Mouse (Mus musculus): ENCODE measurements around the gene Cstb. TPM values are rescaled to one million over a fixed set of nuclear protein-coding genes. Genes with fewer than 3 reads are reported as not detected.

The Cstb gene
- total and polyA plus RNA-seq, 3 experiments = 21.4 to 25.1 (median 23.0) TPM

GRCm38 (mm10) chr10:78462945-78463768 lies 37.7 kb downstream of the Cstb start:
- no peaks in the 10 kb centered on the region for H3K36me3 ChIP-seq (ENCODE audit: control insufficient read depth, insufficient read depth, low read length)
- WGBS = 87% methylated on average over 8 of the region's 8 CpGs
- intact Hi-C loops (cut with DNase I) = no loop called here
- H3K4me3 ChIP-seq = no peak overlapping the region; the same call in 1 of the 2 replicates
- H3K4me1 ChIP-seq (ENCODE audit: control insufficient read depth, insufficient read depth, low read length) = peaks cover 10% of the 10 kb centered on the region
- no peaks in the 10 kb centered on the region for H3K27me3 ChIP-seq (ENCODE audit: control insufficient read depth, insufficient read depth, low read length)
- H3K9ac ChIP-seq (ENCODE audit: low read depth, low read length) = no peak overlapping the region
- no peak for DNase-seq
- TF ChIP-seq EP300 (IDR thresholded peaks at IDR 0.05; ENCODE audit: insufficient read depth, low read depth, low read length) = no peak
- TF ChIP-seq POLR2A (IDR thresholded peaks at IDR 0.05; ENCODE audit: insufficient read depth, low read depth, low read length) = no peak
- no peak for TF ChIP-seq CTCF (IDR thresholded peaks at IDR 0.05)
- no peaks in the 10 kb centered on the region; the same call in 1 of the 2 replicates for H3K79me2 ChIP-seq (replicated peaks; ENCODE audit: control insufficient read depth, insufficient read depth, low read length)
- H3K27ac ChIP-seq = no peak overlapping the region

DNA sequence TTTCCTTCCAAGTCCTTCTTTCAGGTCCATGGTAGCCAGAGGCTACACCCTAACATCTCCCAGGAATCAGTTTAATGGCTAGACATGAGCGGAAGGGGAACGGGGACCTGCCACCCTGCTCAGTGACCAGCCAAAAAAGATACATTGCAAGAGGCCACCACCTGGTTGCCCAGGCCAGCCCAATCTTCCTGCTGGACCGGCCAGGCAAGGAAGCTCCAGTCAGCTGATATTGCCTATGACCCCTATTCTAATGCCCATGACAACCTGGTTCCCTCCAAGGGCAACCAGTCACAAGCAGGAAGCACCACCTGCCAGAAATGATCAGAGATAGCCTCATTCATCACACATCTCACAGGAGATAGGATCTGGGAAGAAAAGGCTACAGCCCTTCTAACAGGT lies 38.3 kb downstream of the Cstb start:
- H3K79me2 ChIP-seq (replicated peaks; ENCODE audit: control insufficient read depth, insufficient read depth, low read length) = no peaks in the 10 kb centered on the region; the same call in 1 of the 2 replicates
- DNase-seq = no peak
- intact Hi-C loops (cut with DNase I) = no loop called here
- H3K9ac ChIP-seq (ENCODE audit: low read depth, low read length) = no peak overlapping the region; the same call in 1 of the 2 replicates
- H3K4me3 ChIP-seq = peak overlapping the region; percentile 91
- no peaks in the 10 kb centered on the region for H3K36me3 ChIP-seq (ENCODE audit: control insufficient read depth, insufficient read depth, low read length)
- peaks cover 7% of the 10 kb centered on the region for H3K4me1 ChIP-seq (ENCODE audit: control insufficient read depth, insufficient read depth, low read length)
- H3K27ac ChIP-seq = no peak overlapping the region; the same call in 1 of the 2 replicates
- H3K27me3 ChIP-seq (ENCODE audit: control insufficient read depth, insufficient read depth, low read length) = no peaks in the 10 kb centered on the region
- TF ChIP-seq EP300 (IDR thresholded peaks at IDR 0.05; ENCODE audit: insufficient read depth, low read depth, low read length) (no peak), POLR2A (IDR thresholded peaks at IDR 0.05; ENCODE audit: insufficient read depth, low read depth, low read length) (no peak), CTCF (IDR thresholded peaks at IDR 0.05) (no peak)
- 69% methylated on average over 3 of the region's 3 CpGs for WGBS

GRCm38 (mm10) chr10:78464201-78464791 lies 38.8 kb downstream of the Cstb start:
- peak overlapping the region; percentile 84 for H3K27ac ChIP-seq
- TF ChIP-seq EP300 (IDR thresholded peaks at IDR 0.05; ENCODE audit: insufficient read depth, low read depth, low read length) (no peak), CTCF (IDR thresholded peaks at IDR 0.05) (no peak), POLR2A (IDR thresholded peaks at IDR 0.05; ENCODE audit: insufficient read depth, low read depth, low read length) (no peak)
- DNase-seq = no peak
- no peaks in the 10 kb centered on the region; the same call in 1 of the 2 replicates for H3K79me2 ChIP-seq (replicated peaks; ENCODE audit: control insufficient read depth, insufficient read depth, low read length)
- 3% methylated on average over 32 of the region's 32 CpGs for WGBS
- peaks cover 7% of the 10 kb centered on the region for H3K4me1 ChIP-seq (ENCODE audit: control insufficient read depth, insufficient read depth, low read length)
- H3K9ac ChIP-seq (ENCODE audit: low read depth, low read length) = peak overlapping the region; percentile 83
- H3K4me3 ChIP-seq = peak overlapping the region; percentile 91
- intact Hi-C loops (cut with DNase I) = no loop called here
- no peaks in the 10 kb centered on the region for H3K36me3 ChIP-seq (ENCODE audit: control insufficient read depth, insufficient read depth, low read length)
- H3K27me3 ChIP-seq (ENCODE audit: control insufficient read depth, insufficient read depth, low read length) = no peaks in the 10 kb centered on the region

- WGBS = 1% methylated on average over 35 of the region's 35 CpGs
- Histone ChIP-seq H3K36me3 (ENCODE audit: control insufficient read depth, insufficient read depth, low read length) (no peaks in the 10 kb centered on the region), H3K27me3 (ENCODE audit: control insufficient read depth, insufficient read depth, low read length) (no peaks in the 10 kb centered on the region), H3K27ac (peak within 1 kb of the TSS; percentile 84), H3K4me3 (peak within 1 kb of the TSS; percentile 91), H3K9ac (ENCODE audit: low read depth, low read length) (peak within 1 kb of the TSS; percentile 83), H3K4me1 (ENCODE audit: control insufficient read depth, insufficient read depth, low read length) (peaks cover 7% of the 10 kb centered on the region), H3K79me2 (replicated peaks; ENCODE audit: control insufficient read depth, insufficient read depth, low read length) (no peaks in the 10 kb centered on the region; the same call in 1 of the 2 replicates)
- TF ChIP-seq POLR2A (IDR thresholded peaks at IDR 0.05; ENCODE audit: insufficient read depth, low read depth, low read length) (peak; percentile 89), CTCF (IDR thresholded peaks at IDR 0.05) (no peak), EP300 (IDR thresholded peaks at IDR 0.05; ENCODE audit: insufficient read depth, low read depth, low read length) (peak; percentile 34; the same call in 1 of the 2 replicates)
- intact Hi-C loops (cut with DNase I) = no loop called here
- DNase-seq = peak; percentile 98 to 99
These were observed 39.3 kb downstream of the Cstb start, which contains the start of gene Pdxk for GRCm38 (mm10) chr10:78464792-78465207. Pdxk (minus strand) TSS chr10:78464975.

DNA sequence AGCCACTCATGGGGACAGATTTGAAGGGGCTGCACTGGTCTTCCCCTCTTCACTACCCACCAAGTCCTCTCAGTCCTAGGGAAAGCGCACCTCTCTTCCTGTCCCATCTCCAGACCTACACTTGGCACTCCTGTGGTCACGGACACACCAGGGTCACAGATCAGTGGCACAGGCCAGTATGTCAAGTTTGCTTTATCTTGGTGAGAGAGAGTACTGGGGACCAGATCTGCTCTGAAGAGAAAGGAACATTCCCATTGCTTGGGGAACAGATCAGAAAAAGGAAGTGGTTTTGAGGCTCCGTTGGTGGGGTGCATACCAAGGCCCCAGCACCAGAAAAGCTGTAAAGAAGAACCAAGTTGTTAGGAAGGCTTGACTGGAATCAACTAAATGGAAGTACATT lies 40.0 kb downstream of the Cstb start:
- Histone ChIP-seq H3K4me1 (ENCODE audit: control insufficient read depth, insufficient read depth, low read length) (peaks cover 7% of the 10 kb centered on the region), H3K36me3 (ENCODE audit: control insufficient read depth, insufficient read depth, low read length) (no peaks in the 10 kb centered on the region), H3K27me3 (ENCODE audit: control insufficient read depth, insufficient read depth, low read length) (no peaks in the 10 kb centered on the region), H3K9ac (ENCODE audit: low read depth, low read length) (no peak overlapping the region), H3K4me3 (no peak overlapping the region; the same call in 1 of the 2 replicates), H3K27ac (peak overlapping the region; percentile 36), H3K79me2 (replicated peaks; ENCODE audit: control insufficient read depth, insufficient read depth, low read length) (no peaks in the 10 kb centered on the region; the same call in 1 of the 2 replicates)
- WGBS = 87% methylated on average over 3 of the region's 3 CpGs
- TF ChIP-seq POLR2A (IDR thresholded peaks at IDR 0.05; ENCODE audit: insufficient read depth, low read depth, low read length) (no peak), CTCF (IDR thresholded peaks at IDR 0.05) (no peak), EP300 (IDR thresholded peaks at IDR 0.05; ENCODE audit: insufficient read depth, low read depth, low read length) (no peak)
- intact Hi-C loops (cut with DNase I) = no loop called here
- no peak for DNase-seq

All from heart, adult 2 months (tissue).